Comparison of ENCODE assay signal across 16 mouse cellular contexts in genomic region chr10:25462669-25463068, GRCm38 (mm10).
"Had no signal": no experiment of that assay in that cellular context is flagged by ENCODE, and none has a peak within 500 bp of the region (broad histone marks: within the 10 kb centered on the region; RNA-seq: fewer than 3 reads in every experiment).

No protein-coding gene starts in this region.

- ATAC-seq: liver, postnatal 0 days; lung, postnatal 0 days had no signal

- H3K9ac ChIP-seq: liver, postnatal 0 days; lung, embryonic 15.5 days; midbrain, embryonic 12.5 days; neural tube, embryonic 12.5 days; stomach, embryonic 15.5 days had no signal

- H3K4me3 ChIP-seq: lung, embryonic 15.5 days; midbrain, embryonic 12.5 days; neural tube, embryonic 12.5 days; stomach, embryonic 15.5 days had no signal

- H3K27ac ChIP-seq: lung, embryonic 15.5 days; macrophage; midbrain, embryonic 12.5 days; neural tube, embryonic 12.5 days; stomach, embryonic 15.5 days; stomach, postnatal 0 days had no signal

- DNase-seq: liver, postnatal 0 days; lung, adult 2 months; lung, postnatal 14 days; lung, postnatal 36 days; midbrain, embryonic 14.5 days; right cerebral cortex, postnatal 14 days; thymus, adult 2 months; thymus, postnatal 25 days; thymus, postnatal 4 days had no signal

- H3K27me3 ChIP-seq: lung, embryonic 15.5 days; midbrain, embryonic 12.5 days; neural tube, embryonic 12.5 days; stomach, embryonic 15.5 days had no signal

- H3K9me3 ChIP-seq: lung, embryonic 15.5 days; midbrain, embryonic 12.5 days; neural tube, embryonic 12.5 days; stomach, embryonic 15.5 days had no signal

- H3K36me3 ChIP-seq: lung, embryonic 15.5 days; midbrain, embryonic 12.5 days; neural tube, embryonic 12.5 days; stomach, embryonic 15.5 days had no signal

- H3K4me1 ChIP-seq: lung, embryonic 15.5 days; midbrain, embryonic 12.5 days; stomach, embryonic 15.5 days had no signal

- H3K4me2 ChIP-seq: lung, embryonic 15.5 days; midbrain, embryonic 12.5 days; neural tube, embryonic 12.5 days; stomach, embryonic 15.5 days had no signal
